8 mouse cellular contexts compared by ENCODE assay signal in genomic region chr3:88771189-88771940, GRCm38 (mm10). TPM values are rescaled to one million over a fixed set of nuclear protein-coding genes. Genes with fewer than 3 reads are reported as not detected.
DNase-seq lines count a peak whose midpoint lies in the region; ATAC-seq lines count a peak whose summit lies in the region.
"Not testable (repeated sequence)": the region's sequence is repeated elsewhere in the genome, so short reads cannot be mapped to it uniquely, and the experiment has no call there.

No protein-coding gene starts in this region.

- H3K27me3 ChIP-seq in embryonic facial prominence, embryonic 10.5 days (replicated peaks; ENCODE audit: low read depth, poor library complexity, severe bottlenecking); intestine, embryonic 15.5 days (replicated peaks): not testable (repeated sequence)

- H3K4me3 ChIP-seq in embryonic facial prominence, embryonic 10.5 days = peak overlapping the region; percentile 60
- H3K4me3 ChIP-seq in intestine, embryonic 15.5 days (replicated peaks) = peak overlapping the region; percentile 27

- DNase-seq in adrenal gland, adult 8-10 months = peak; percentile 48
- DNase-seq in embryonic facial prominence, embryonic 10.5 days (ENCODE audit: low spot score) = peak; percentile 53
- DNase-seq in heart, adult 18-20 months = peak; percentile 65 to 68
- peak; percentile 66 to 80 for DNase-seq in left cerebral cortex, postnatal 10 days (ENCODE audit: extremely low spot score in 1 of 2, low spot score in 2 of 2)
- peak; percentile 59 for DNase-seq in lung, postnatal 36 days
- DNase-seq in ovary, postnatal 36 days (ENCODE audit: low spot score) = peak; percentile 48
- peak; percentile 37 for DNase-seq in thymus, postnatal 4 days

- 2% methylated on average over 23 of the region's 28 CpGs for WGBS in embryonic facial prominence, embryonic 10.5 days
- 1% methylated on average over 20 of the region's 28 CpGs for WGBS in intestine, embryonic 15.5 days

- peak overlapping the region; percentile 88 for H3K27ac ChIP-seq in embryonic facial prominence, embryonic 10.5 days (replicated peaks)
- H3K27ac ChIP-seq in intestine, embryonic 15.5 days = 0 out of 2 replicates have a peak overlapping the region, but pooled peaks have one; percentile 13

- not testable (repeated sequence) for H3K9ac ChIP-seq in intestine, embryonic 15.5 days

- ATAC-seq in intestine, embryonic 15.5 days = peak; percentile 76

- peak overlapping the region; percentile 56 for H3K4me2 ChIP-seq in intestine, embryonic 15.5 days (replicated peaks)

- not testable (repeated sequence) for H3K9me3 ChIP-seq in embryonic facial prominence, embryonic 10.5 days; intestine, embryonic 15.5 days

- not testable (repeated sequence) for H3K36me3 ChIP-seq in embryonic facial prominence, embryonic 10.5 days (replicated peaks); intestine, embryonic 15.5 days

- intact Hi-C loops in left cerebral cortex, postnatal 10 days (cut with DNase I) = not testable (repeated sequence)

- not testable (repeated sequence) for H3K4me1 ChIP-seq in embryonic facial prominence, embryonic 10.5 days; intestine, embryonic 15.5 days (replicated peaks)

RNA-seq across cellular contexts. Expression of gene Syt11, which starts 3.6 kb away (rescaled TPM):
- total RNA-seq in adrenal gland, adult 8-10 months (2022) = 10 to 100 TPM; 13.5 to 24.3 (median 15.7) TPM
- 52.4 and 59.1 TPM in 2 replicates for polyA plus RNA-seq in embryonic facial prominence, embryonic 10.5 days (2016; fragmentation: Nextera tagmentation; extraction: Ambion mirVana)
- 1 to 10 TPM; 5.4 to 8.0 TPM for total RNA-seq in heart, adult 18-20 months (2021)
- polyA plus RNA-seq in intestine, embryonic 15.5 days (2015; fragmentation: Nextera tagmentation; extraction: Ambion mirVana) = 20.3 and 22.2 TPM in 2 replicates
- total RNA-seq in left cerebral cortex, postnatal 10 days (2021) = 100 to 1,000 TPM; 433 to 447 TPM

RNA-seq across cellular contexts. Expression of gene Rit1, which starts 54.7 kb away (rescaled TPM):
- total RNA-seq in adrenal gland, adult 8-10 months (2022) = 10 to 100 TPM; 55.0 to 65.3 (median 59.1) TPM
- polyA plus RNA-seq in embryonic facial prominence, embryonic 10.5 days (2016; fragmentation: Nextera tagmentation; extraction: Ambion mirVana) = 32.9 and 33.4 TPM in 2 replicates
- 10 to 100 TPM; 70.5 to 95.6 TPM for total RNA-seq in heart, adult 18-20 months (2021)
- polyA plus RNA-seq in intestine, embryonic 15.5 days (2015; fragmentation: Nextera tagmentation; extraction: Ambion mirVana) = 44.9 and 52.7 TPM in 2 replicates
- total RNA-seq in left cerebral cortex, postnatal 10 days (2021) = 10 to 100 TPM; 42.9 to 55.5 TPM

Comparison
In these comparisons a context has a peak if more than half of its experiments do, and no peak if none do; other contexts are left out.
1. Peak in every context shown above with its lines: DNase-seq, ATAC-seq, H3K4me3 ChIP-seq and H3K27ac ChIP-seq.
2. RNA of gene Syt11, which starts 3.6 kb away (total RNA-seq): 433 to 447 TPM in left cerebral cortex, postnatal 10 days; 13.5 to 24.3 TPM in adrenal gland, adult 8-10 months and 5.4 to 8.0 TPM in heart, adult 18-20 months; every median in the first group is over 10 times any median in the second.